Mouse (Mus musculus) MEL (cell line): ENCODE data around the gene Vamp8. TPM values are rescaled to one million over a fixed set of nuclear protein-coding genes. Genes with fewer than 3 reads are reported as not detected.

Experiments
- DNase-seq: peaks from one replicate; pipeline ENCODE4 v3.0.0; 2011; ENCODE audit warnings: low read depth, low spot score
- H3K27ac ChIP-seq: 2 replicates; pipeline ENCODE4 v1.5.1; 2012; ENCODE audit warnings: low read depth, mild to moderate bottlenecking, control low read depth, low read length, moderate library complexity; ENCODE audit not compliant: control insufficient read depth
- H3K27me3 ChIP-seq, 2 experiments: fragments of 150-350 bp in 1 of 2; sonication (generic) in 1 of 2; 2 replicates each; pipeline ENCODE4 v1.6.1; 2012; ENCODE audit warnings: low read length in 2 of 2, mild to moderate bottlenecking in 2 of 2, improper control_type of control experiment in 1 of 2, moderate library complexity in 1 of 2; ENCODE audit not compliant: insufficient read depth in 2 of 2, control insufficient read depth in 1 of 2
- H3K36me3 ChIP-seq, 2 experiments: 2 replicates each; pipeline ENCODE4 v1.6.1; 2012 to 2014; ENCODE audit warnings: low read length in 2 of 2, improper control_type of control experiment in 1 of 2, inconsistent platforms in 1 of 2, mild to moderate bottlenecking in 1 of 2; ENCODE audit not compliant: insufficient read depth in 2 of 2, control insufficient read depth in 1 of 2
- H3K4me1 ChIP-seq, 2 experiments: fragments of 150-350 bp in 1 of 2; sonication (generic) in 1 of 2; 2 replicates each; pipeline ENCODE4 v1.6.1; 2012; ENCODE audit warnings: low read length in 2 of 2, improper control_type of control experiment in 1 of 2, mild to moderate bottlenecking in 1 of 2; ENCODE audit not compliant: insufficient read depth in 2 of 2, control insufficient read depth in 1 of 2
- H3K4me3 ChIP-seq, 2 experiments: fragments of 150-350 bp in 1 of 2; sonication (generic) in 1 of 2; 2 replicates each; pipeline ENCODE4 v1.5.1; 2012; ENCODE audit warnings: low read depth in 2 of 2, low read length in 2 of 2, mild to moderate bottlenecking in 2 of 2, moderate library complexity in 2 of 2, control low read depth in 1 of 2, improper control_type of control experiment in 1 of 2; ENCODE audit not compliant: control insufficient read depth in 1 of 2, insufficient read depth in 1 of 2
- H3K79me2 ChIP-seq: 2 replicates; pipeline ENCODE4 v1.6.1; 2012; ENCODE audit warnings: mild to moderate bottlenecking, low read length, moderate library complexity; ENCODE audit not compliant: control insufficient read depth, poor library complexity, insufficient read depth
- H3K9ac ChIP-seq: 2 replicates; pipeline ENCODE4 v1.6.1; 2012; ENCODE audit warnings: low read depth, mild to moderate bottlenecking, control low read depth, low read length, moderate library complexity; ENCODE audit not compliant: control insufficient read depth, poor library complexity, severe bottlenecking
- H3K9me3 ChIP-seq: fragments of 150-350 bp; sonication (generic); replicated peaks from 2 replicates; pipeline ENCODE4 v1.6.1; 2012; ENCODE audit warnings: mild to moderate bottlenecking, low read length, improper control_type of control experiment, moderate library complexity; ENCODE audit not compliant: insufficient read depth
- GABPA ChIP-seq: IDR thresholded peaks from 2 replicates; pipeline ENCODE4 v1.6.1; 2012; ENCODE audit warnings: low read depth, mild to moderate bottlenecking, inconsistent platforms, low read length, improper control_type of control experiment, moderate library complexity
- GATA1 ChIP-seq: IDR thresholded peaks from 2 replicates; pipeline ENCODE4 v1.6.1; 2011; ENCODE audit warnings: low read depth, low read length, improper control_type of control experiment
- HCFC1 ChIP-seq: IDR thresholded peaks from 2 replicates; pipeline ENCODE4 v1.6.1; 2012; ENCODE audit warnings: low read depth, mild to moderate bottlenecking, inconsistent platforms, low read length, improper control_type of control experiment, moderate library complexity
- MAZ ChIP-seq: IDR thresholded peaks from 2 replicates; pipeline ENCODE4 v1.6.1; 2012; ENCODE audit warnings: low read depth, mild to moderate bottlenecking, inconsistent platforms, low read length, improper control_type of control experiment
- MEF2A ChIP-seq: IDR thresholded peaks from 2 replicates; pipeline ENCODE4 v1.6.1; 2014; ENCODE audit warnings: low read depth, mild to moderate bottlenecking, inconsistent platforms, low read length, improper control_type of control experiment; ENCODE audit not compliant: poor library complexity, insufficient replicate concordance, severe bottlenecking; ENCODE audit errors: extremely low read depth
- MXI1 ChIP-seq: IDR thresholded peaks from 2 replicates; pipeline ENCODE4 v1.6.1; 2011; ENCODE audit warnings: mild to moderate bottlenecking, low read depth, low read length, improper control_type of control experiment
- MYC ChIP-seq: IDR thresholded peaks from 2 replicates; pipeline ENCODE4 v1.6.1; 2011; ENCODE audit warnings: low read depth, mild to moderate bottlenecking, low read length, improper control_type of control experiment, moderate library complexity
- POLR2A ChIP-seq, 2 experiments: IDR thresholded peaks; 2 replicates each; pipeline ENCODE4 v1.6.1; 2011 to 2012; ENCODE audit warnings: low read length in 2 of 2, mild to moderate bottlenecking in 2 of 2, control low read depth in 1 of 2, improper control_type of control experiment in 1 of 2, low read depth in 1 of 2, moderate library complexity in 1 of 2; ENCODE audit not compliant: control insufficient read depth in 1 of 2, insufficient read depth in 1 of 2, poor library complexity in 1 of 2
- POLR2AphosphoS2 ChIP-seq: IDR thresholded peaks from 2 replicates; pipeline ENCODE4 v1.6.1; 2011; ENCODE audit warnings: low read length, improper control_type of control experiment
- RCOR1 ChIP-seq: IDR thresholded peaks from 2 replicates; pipeline ENCODE4 v1.6.1; 2012; ENCODE audit warnings: low read depth, mild to moderate bottlenecking, inconsistent platforms, low read length, improper control_type of control experiment
- TBP ChIP-seq: IDR thresholded peaks from 2 replicates; pipeline ENCODE4 v1.8.0; 2011; ENCODE audit warnings: low read depth, low read length, improper control_type of control experiment
- TCF12 ChIP-seq: IDR thresholded peaks from 2 replicates; pipeline ENCODE4 v1.6.1; 2014; ENCODE audit warnings: low read depth, mild to moderate bottlenecking, inconsistent platforms, low read length, improper control_type of control experiment, moderate library complexity
- USF2 ChIP-seq, 2 experiments: IDR thresholded peaks; 2 replicates each; pipeline ENCODE4 v1.6.1; 2011 to 2012; ENCODE audit warnings: improper control_type of control experiment in 2 of 2, low read length in 2 of 2, borderline replicate concordance in 1 of 2, inconsistent platforms in 1 of 2, low read depth in 1 of 2, mild to moderate bottlenecking in 1 of 2; ENCODE audit not compliant: insufficient read depth in 1 of 2
- ZC3H11A ChIP-seq: IDR thresholded peaks from 2 replicates; pipeline ENCODE4 v1.6.1; 2012; ENCODE audit warnings: low read depth, mild to moderate bottlenecking, inconsistent platforms, low read length, improper control_type of control experiment
- polyA plus RNA-seq, 2 experiments: library from polyadenylated mRNA; stranded (reverse) in 1 of 2; unstranded in 1 of 2; fragments of >175 nt in 1 of 2; fragments of >200 nt in 1 of 2; gene quantifications; 2 replicates each; pipeline versions ENCODE4 v1.2.1 to v1.2.4; 2012; ENCODE audit warnings: low replicate concordance in 2 of 2, low read depth in 1 of 2; ENCODE audit not compliant: insufficient read length in 2 of 2, insufficient read depth in 1 of 2, missing spikeins in 1 of 2
- total RNA-seq: library from RNA; depleted of rRNA; stranded (reverse); fragments of 300-350 nt; gene quantifications from 2 replicates; pipeline ENCODE4 v1.2.3, GENCODE M21; 2012

Gene Vamp8
- total and polyA plus RNA-seq, 3 experiments: 164 to 179 TPM; not detected in 1

GRCm38 (mm10) chr6:72428036-72428435 lies 37.5 kb upstream of the Vamp8 start (continued):
- TF ChIP-seq ZC3H11A: peak; percentile 99

- Histone ChIP-seq H3K4me1 (no peaks in the 10 kb centered on the region), H3K9me3 (no peaks in the 10 kb centered on the region), H3K36me3 (peaks cover 0 to 3% of the 10 kb centered on the region in 2 experiments; a peak in 1 of 4 replicates), H3K27me3 (no peaks in the 10 kb centered on the region), H3K79me2 (no peaks in the 10 kb centered on the region), H3K9ac (no peak overlapping the region), H3K27ac (no peak overlapping the region), H3K4me3 (no peak overlapping the region)
- no peak for DNase-seq
- no peak for TF ChIP-seq GATA1
- no peak for TF ChIP-seq MXI1
- no peak for TF ChIP-seq USF2 (IDR thresholded peaks at IDR 0.05; ENCODE audit: borderline replicate concordance in 1 of 2, insufficient read depth in 1 of 2, low read depth in 1 of 2, low read length in 2 of 2)
- TF ChIP-seq RCOR1: no peak
Measured at GRCm38 (mm10) chr6:72425646-72426045, 35.1 kb upstream of the Vamp8 start.

GRCm38 (mm10) chr6:72420901-72421300 lies 30.4 kb upstream of the Vamp8 start:
- H3K9ac ChIP-seq: no peak overlapping the region
- H3K27ac ChIP-seq: no peak overlapping the region
- no peak for TF ChIP-seq POLR2AphosphoS2
- no peak for TF ChIP-seq MYC
- no peak for TF ChIP-seq MEF2A
- no peak for TF ChIP-seq HCFC1
- no peak for TF ChIP-seq TCF12
- TF ChIP-seq GABPA: no peak
- no peak for TF ChIP-seq TBP
- TF ChIP-seq MAZ: no peak
- no peak for TF ChIP-seq POLR2A (IDR thresholded peaks at IDR 0.05; ENCODE audit: control insufficient read depth in 1 of 2, insufficient read depth in 1 of 2, low read depth in 1 of 2, low read length in 2 of 2, poor library complexity in 1 of 2)
- TF ChIP-seq GATA1: no peak
- H3K4me3 ChIP-seq: no peak overlapping the region
- H3K9me3 ChIP-seq: no peaks in the 10 kb centered on the region
- H3K79me2 ChIP-seq: 0 out of 2 replicates have a peak, but pooled peaks cover 2% of the 10 kb centered on the region
- no peak for DNase-seq
- no peaks in the 10 kb centered on the region for H3K27me3 ChIP-seq
- H3K4me1 ChIP-seq: no peaks in the 10 kb centered on the region
- H3K36me3 ChIP-seq: peaks cover 0 to 3% of the 10 kb centered on the region in 2 experiments; a peak in 1 of 4 replicates
